Mouse (Mus musculus): Measurements from ENCODE around the gene Anks1b.

Gene Anks1b

GRCm38 (mm10) chr10:90808616-90809310 is 935.5 kb downstream of the Anks1b start:
- ATAC-seq (ENCODE audit: low TSS enrichment), result no peak

GRCm38 (mm10) chr10:90809911-90810590 is 936.7 kb downstream of the Anks1b start:
- ATAC-seq (ENCODE audit: low TSS enrichment), result no peak

GRCm38 (mm10) chr10:90811446-90811845 is 938.1 kb downstream of the Anks1b start:
- ATAC-seq (ENCODE audit: low TSS enrichment), result no peak

GRCm38 (mm10) chr10:90813326-90813725 is 940.0 kb downstream of the Anks1b start:
- no peak for ATAC-seq (ENCODE audit: low TSS enrichment)

GRCm38 (mm10) chr10:90814412-90814811 is 941.1 kb downstream of the Anks1b start:
- ATAC-seq (ENCODE audit: low TSS enrichment), result no peak

GRCm38 (mm10) chr10:90818246-90818937 is 945.1 kb downstream of the Anks1b start:
- peak; percentile 36; the same call in 1 of the 2 replicates for ATAC-seq (ENCODE audit: low TSS enrichment)

GRCm38 (mm10) chr10:90823438-90823837 is 950.1 kb downstream of the Anks1b start:
- no peak for ATAC-seq (ENCODE audit: low TSS enrichment)

- ATAC-seq (ENCODE audit: low TSS enrichment), result peak; percentile 41
Measured at GRCm38 (mm10) chr10:90824692-90825091, 951.4 kb downstream of the Anks1b start.

- no peak for ATAC-seq (ENCODE audit: low TSS enrichment)
Measured at GRCm38 (mm10) chr10:90826939-90827338, 953.6 kb downstream of the Anks1b start.

GRCm38 (mm10) chr10:90828581-90829393 is 955.5 kb downstream of the Anks1b start:
- peak; percentile 32 for ATAC-seq (ENCODE audit: low TSS enrichment)

- ATAC-seq (ENCODE audit: low TSS enrichment), result peak; percentile 16
Measured at GRCm38 (mm10) chr10:90829394-90830267, 956.3 kb downstream of the Anks1b start.

GRCm38 (mm10) chr10:90830268-90830585 is 956.9 kb downstream of the Anks1b start:
- no peak for ATAC-seq (ENCODE audit: low TSS enrichment)

GRCm38 (mm10) chr10:90830591-90831287 is 957.4 kb downstream of the Anks1b start:
- ATAC-seq (ENCODE audit: low TSS enrichment), result 0 out of 2 replicates have a peak, but pooled peaks have one; percentile 3

- ATAC-seq (ENCODE audit: low TSS enrichment), result no peak
Measured at GRCm38 (mm10) chr10:90831288-90831626, 957.9 kb downstream of the Anks1b start.

GRCm38 (mm10) chr10:90834306-90834705 is 961.0 kb downstream of the Anks1b start:
- ATAC-seq (ENCODE audit: low TSS enrichment), result peak; percentile 77

GRCm38 (mm10) chr10:90835195-90835594 is 961.9 kb downstream of the Anks1b start:
- no peak for ATAC-seq (ENCODE audit: low TSS enrichment)

- ATAC-seq (ENCODE audit: low TSS enrichment), result no peak
Measured at GRCm38 (mm10) chr10:90839611-90840335, 966.5 kb downstream of the Anks1b start.

GRCm38 (mm10) chr10:90842398-90842797 is 969.1 kb downstream of the Anks1b start:
- peak; percentile 50; the same call in 1 of the 2 replicates for ATAC-seq (ENCODE audit: low TSS enrichment)

GRCm38 (mm10) chr10:90851077-90851476 is 977.8 kb downstream of the Anks1b start:
- peak; percentile 53 for ATAC-seq (ENCODE audit: low TSS enrichment)

GRCm38 (mm10) chr10:90851999-90852398 is 978.7 kb downstream of the Anks1b start:
- ATAC-seq (ENCODE audit: low TSS enrichment), result no peak
